In the genomic region with DNA sequence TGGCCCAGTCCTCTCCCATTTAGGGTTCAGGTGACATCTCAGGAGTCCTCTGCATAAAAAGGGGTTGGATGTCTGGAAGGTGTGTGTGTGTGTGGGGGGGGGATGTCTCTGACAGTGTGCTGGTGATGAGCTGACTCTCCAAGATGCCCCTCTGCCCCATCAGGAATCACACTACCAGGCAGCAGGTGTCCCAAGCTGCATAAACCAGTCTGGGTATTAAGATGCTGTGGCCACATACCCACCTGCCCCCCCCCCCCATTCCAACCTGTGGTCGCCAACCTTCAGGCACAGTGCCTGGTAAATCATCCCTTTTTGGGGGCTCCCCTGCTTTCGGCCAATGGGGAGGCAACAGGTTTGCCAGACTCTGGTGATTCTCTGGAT, we compare ENCODE assay signal across 10 mouse cellular contexts. TPM values are rescaled to one million over a fixed set of nuclear protein-coding genes. Genes with fewer than 3 reads are reported as not detected.
DNase-seq lines count a peak whose midpoint lies in the region; ATAC-seq and TF ChIP-seq lines count a peak whose summit lies in the region.
"Had no signal": no experiment of that assay in that cellular context is flagged by ENCODE, and none has a peak within 500 bp of the region (broad histone marks: within the 10 kb centered on the region; RNA-seq: fewer than 3 reads in every experiment).

No protein-coding gene starts in this region.

- no peak overlapping the region for H3K27ac ChIP-seq in kidney, embryonic 16.5 days (ENCODE audit: low read length)
- H3K27ac ChIP-seq in embryonic fibroblast, embryonic 13.5 days (ENCODE audit: insufficient read depth, low read length): no peak overlapping the region
- H3K27ac ChIP-seq in hindbrain, embryonic 16.5 days (ENCODE audit: low read depth, low read length): no peak overlapping the region; the same call in 1 of the 2 replicates
- H3K27ac ChIP-seq in midbrain, embryonic 16.5 days (ENCODE audit: low read length): peak overlapping the region; percentile 67

- H3K4me2 ChIP-seq in kidney, embryonic 16.5 days (replicated peaks; ENCODE audit: low read depth, low read length): peak overlapping the region; percentile 54
- H3K4me2 ChIP-seq in hindbrain, embryonic 16.5 days (ENCODE audit: low read length): peak overlapping the region; percentile 62
- H3K4me2 ChIP-seq in midbrain, embryonic 16.5 days (ENCODE audit: low read length): peak overlapping the region; percentile 66

- no peak overlapping the region; the same call in 1 of the 2 replicates for H3K4me3 ChIP-seq in kidney, embryonic 16.5 days (ENCODE audit: low read length)
- H3K4me3 ChIP-seq in embryonic fibroblast, embryonic 13.5 days (ENCODE audit: insufficient read depth, low read length): 0 out of 2 replicates have a peak overlapping the region, but pooled peaks have one; percentile 15
- H3K4me3 ChIP-seq in hindbrain, embryonic 16.5 days (ENCODE audit: low read length): peak overlapping the region; percentile 41
- peak overlapping the region; percentile 42 for H3K4me3 ChIP-seq in midbrain, embryonic 16.5 days (ENCODE audit: low read depth, low read length)

- no peak for TF ChIP-seq POLR2A in embryonic fibroblast, embryonic 13.5 days (IDR thresholded peaks at IDR 0.05; ENCODE audit: low read depth, low read length)

- no peak overlapping the region for H3K9ac ChIP-seq in kidney, embryonic 16.5 days (replicated peaks; ENCODE audit: low read length)
- H3K9ac ChIP-seq in hindbrain, embryonic 16.5 days (ENCODE audit: low read depth, low read length): peak overlapping the region; percentile 63
- peak overlapping the region; percentile 70; the same call in 1 of the 2 replicates for H3K9ac ChIP-seq in midbrain, embryonic 16.5 days (ENCODE audit: low read depth, low read length)

- DNase-seq in kidney, adult 8-10 months: no peak
- no peak for DNase-seq in layer of hippocampus, adult 18-20 months (ENCODE audit: low spot score in 2 of 2)
- no peak for DNase-seq in T-cell, adult 2 months (ENCODE audit: low spot score)
- no peak for DNase-seq in urinary bladder, postnatal 4 days (ENCODE audit: low spot score in 2 of 2)

- H3K9me3 ChIP-seq in kidney, embryonic 16.5 days (ENCODE audit: low read length): no peaks in the 10 kb centered on the region
- H3K9me3 ChIP-seq in hindbrain, embryonic 16.5 days (ENCODE audit: control insufficient read depth, low read length): no peaks in the 10 kb centered on the region
- H3K9me3 ChIP-seq in midbrain, embryonic 16.5 days (replicated peaks; ENCODE audit: control insufficient read depth, low read length, poor library complexity, severe bottlenecking): no peaks in the 10 kb centered on the region

- no peaks in the 10 kb centered on the region for H3K4me1 ChIP-seq in kidney, embryonic 16.5 days (ENCODE audit: insufficient read depth, low read length)
- no peaks in the 10 kb centered on the region for H3K4me1 ChIP-seq in embryonic fibroblast, embryonic 13.5 days (ENCODE audit: control insufficient read depth, insufficient read depth, low read length)
- no peaks in the 10 kb centered on the region; the same call in 1 of the 2 replicates for H3K4me1 ChIP-seq in hindbrain, embryonic 16.5 days (ENCODE audit: control insufficient read depth, insufficient read depth, low read depth, low read length)
- H3K4me1 ChIP-seq in midbrain, embryonic 16.5 days (ENCODE audit: control insufficient read depth, insufficient read depth, low read length): no peaks in the 10 kb centered on the region

- H3K36me3 ChIP-seq in kidney, embryonic 16.5 days (ENCODE audit: insufficient read depth, low read length): no peaks in the 10 kb centered on the region
- H3K36me3 ChIP-seq in hindbrain, embryonic 16.5 days (ENCODE audit: control insufficient read depth, insufficient read depth, low read length): no peaks in the 10 kb centered on the region
- H3K36me3 ChIP-seq in midbrain, embryonic 16.5 days (ENCODE audit: control insufficient read depth, insufficient read depth, low read length): no peaks in the 10 kb centered on the region

- TF ChIP-seq CTCF in embryonic fibroblast, embryonic 13.5 days (IDR thresholded peaks at IDR 0.05; ENCODE audit: borderline replicate concordance, insufficient read depth, low read length): no peak

- no peak; the same call in 1 of the 2 replicates for ATAC-seq in kidney, embryonic 16.5 days (ENCODE audit: low FRiP score, low TSS enrichment)
- ATAC-seq in hindbrain, embryonic 16.5 days: peak; percentile 46; the same call in 1 of the 2 replicates
- ATAC-seq in midbrain, embryonic 16.5 days: peak; percentile 59

- no peaks in the 10 kb centered on the region for H3K27me3 ChIP-seq in kidney, embryonic 16.5 days (ENCODE audit: insufficient read depth, low read length)
- H3K27me3 ChIP-seq in hindbrain, embryonic 16.5 days (replicated peaks; ENCODE audit: control insufficient read depth, insufficient read depth, low read length): no peaks in the 10 kb centered on the region
- H3K27me3 ChIP-seq in midbrain, embryonic 16.5 days (ENCODE audit: control insufficient read depth, insufficient read depth, low read depth, low read length): no peaks in the 10 kb centered on the region

- 42% methylated on average over 2 of the region's 2 CpGs for WGBS in kidney, embryonic 16.5 days
- 42% methylated on average over 2 of the region's 2 CpGs for WGBS in hindbrain, embryonic 16.5 days
- 39% methylated on average over 2 of the region's 2 CpGs for WGBS in midbrain, embryonic 16.5 days

RNA-seq across cellular contexts. Expression of a gene that starts 8.7 kb away (rescaled TPM):
- 1.0 and 1.3 TPM in 2 replicates for polyA plus RNA-seq in kidney, embryonic 16.5 days (2015; fragmentation: Nextera tagmentation; extraction: Ambion mirVana)
- not detected in 2 replicates for polyA plus RNA-seq in embryonic fibroblast, embryonic 13.5 days (2011; ENCODE audit: insufficient read length, low read depth, missing spikeins)
- polyA plus RNA-seq in hindbrain, embryonic 16.5 days (2015; fragmentation: Nextera tagmentation; extraction: Ambion mirVana): 0.11 and 0.28 TPM in 2 replicates
- 0.19 and 0.29 TPM in 2 replicates for polyA plus RNA-seq in midbrain, embryonic 16.5 days (2015; fragmentation: Nextera tagmentation; extraction: Ambion mirVana)
- total RNA-seq in layer of hippocampus, adult 18-20 months (2021): under 1 TPM in 1 of 2 experiments, not detected in 1; 0.38 TPM
- total RNA-seq: MEL had no signal

RNA-seq across cellular contexts. Expression of a gene that starts 41.7 kb away (rescaled TPM):
- not detected in 2 replicates for polyA plus RNA-seq in kidney, embryonic 16.5 days (2015; fragmentation: Nextera tagmentation; extraction: Ambion mirVana)
- polyA plus RNA-seq in embryonic fibroblast, embryonic 13.5 days (2011; ENCODE audit: insufficient read length, low read depth, missing spikeins): not detected in 2 replicates
- polyA plus RNA-seq in hindbrain, embryonic 16.5 days (2015; fragmentation: Nextera tagmentation; extraction: Ambion mirVana): not detected in 2 replicates
- polyA plus RNA-seq in midbrain, embryonic 16.5 days (2015; fragmentation: Nextera tagmentation; extraction: Ambion mirVana): not detected in 2 replicates
- total RNA-seq in layer of hippocampus, adult 18-20 months (2021): not detected
- total RNA-seq: left cerebral cortex, postnatal 25 days; MEL had no signal

RNA-seq across cellular contexts. Expression of a gene that starts 45.7 kb away (rescaled TPM):
- 66.1 and 66.3 TPM in 2 replicates for polyA plus RNA-seq in kidney, embryonic 16.5 days (2015; fragmentation: Nextera tagmentation; extraction: Ambion mirVana)
- polyA plus RNA-seq in embryonic fibroblast, embryonic 13.5 days (2011; ENCODE audit: insufficient read length, low read depth, missing spikeins): 42.5 and 45.2 TPM in 2 replicates
- polyA plus RNA-seq in hindbrain, embryonic 16.5 days (2015; fragmentation: Nextera tagmentation; extraction: Ambion mirVana): 179 and 188 TPM in 2 replicates
- polyA plus RNA-seq in midbrain, embryonic 16.5 days (2015; fragmentation: Nextera tagmentation; extraction: Ambion mirVana): 179 and 185 TPM in 2 replicates
- 100 to 1,000 TPM; 183 to 202 TPM for total RNA-seq in layer of hippocampus, adult 18-20 months (2021)
- total RNA-seq: MEL had no signal
